Mouse (Mus musculus): ENCODE results near the gene Mmadhc. TPM values are rescaled to one million over a fixed set of nuclear protein-coding genes. Genes with fewer than 3 reads are reported as not detected.

The Mmadhc gene
- polyA plus RNA-seq, 2 experiments: 108 to 167 TPM

- no peaks in the 10 kb centered on the region for H3K36me3 ChIP-seq (ENCODE audit: control insufficient read depth, insufficient read depth, low read length)
- H3K9me3 ChIP-seq (ENCODE audit: control insufficient read depth, low read length): no peaks in the 10 kb centered on the region
- TF ChIP-seq POLR2A (IDR thresholded peaks at IDR 0.05; ENCODE audit: borderline replicate concordance, extremely low read depth, insufficient read depth, insufficient read length): no peak
- no peaks in the 10 kb centered on the region for H3K27me3 ChIP-seq (ENCODE audit: control insufficient read depth, insufficient read depth, low read length)
- H3K9ac ChIP-seq (ENCODE audit: low read depth, low read length, severe bottlenecking): no peak overlapping the region
- H3K4me1 ChIP-seq (ENCODE audit: control insufficient read depth, insufficient read depth, low read length): peaks cover 6% of the 10 kb centered on the region
- no peak overlapping the region for H3K4me2 ChIP-seq (replicated peaks; ENCODE audit: low read depth, low read length, severe bottlenecking)
- DNase-seq (ENCODE audit: low spot score) (no peak), ATAC-seq (ENCODE audit: low FRiP score, low read depth) (no peak)
- no peak overlapping the region for H3K27ac ChIP-seq (replicated peaks; ENCODE audit: low read depth, low read length)
- 23% methylated on average over 4 of the region's 4 CpGs for WGBS
- H3K4me3 ChIP-seq (replicated peaks; ENCODE audit: low read length): no peak overlapping the region
These were observed 31.6 kb upstream of the Mmadhc start for GRCm38 (mm10) chr2:50328181-50328580.

- no peaks in the 10 kb centered on the region for H3K9me3 ChIP-seq (ENCODE audit: control insufficient read depth, low read length)
These were observed 28.2 kb upstream of the Mmadhc start for GRCm38 (mm10) chr2:50324799-50325198.

GRCm38 (mm10) chr2:50306663-50307320 is 10.2 kb upstream of the Mmadhc start:
- TF ChIP-seq POLR2A (IDR thresholded peaks at IDR 0.05; ENCODE audit: borderline replicate concordance, extremely low read depth, insufficient read depth, insufficient read length): no peak
- Histone ChIP-seq H3K27ac (replicated peaks; ENCODE audit: low read depth, low read length) (no peak overlapping the region), H3K9me3 (ENCODE audit: control insufficient read depth, low read length) (no peaks in the 10 kb centered on the region), H3K4me3 (replicated peaks; ENCODE audit: low read length) (0 out of 2 replicates have a peak overlapping the region, but pooled peaks have one; percentile 4), H3K4me2 (replicated peaks; ENCODE audit: low read depth, low read length, severe bottlenecking) (peak overlapping the region; percentile 19; the same call in 1 of the 2 replicates), H3K27me3 (ENCODE audit: control insufficient read depth, insufficient read depth, low read length) (no peaks in the 10 kb centered on the region), H3K4me1 (ENCODE audit: control insufficient read depth, insufficient read depth, low read length) (peaks cover 7% of the 10 kb centered on the region), H3K9ac (ENCODE audit: low read depth, low read length, severe bottlenecking) (no peak overlapping the region), H3K36me3 (ENCODE audit: control insufficient read depth, insufficient read depth, low read length) (no peaks in the 10 kb centered on the region)
- DNase-seq (ENCODE audit: low spot score) (peak; percentile 89), ATAC-seq (ENCODE audit: low FRiP score, low read depth) (peak; percentile 79)
- WGBS: 27% methylated on average over 9 of the region's 9 CpGs

More at GRCm38 (mm10) chr2:50324799-50325198, 28.2 kb upstream of the Mmadhc start:
- Histone ChIP-seq H3K4me1 (ENCODE audit: control insufficient read depth, insufficient read depth, low read length) (no peaks in the 10 kb centered on the region), H3K4me2 (replicated peaks; ENCODE audit: low read depth, low read length, severe bottlenecking) (no peak overlapping the region), H3K9ac (ENCODE audit: low read depth, low read length, severe bottlenecking) (no peak overlapping the region), H3K4me3 (replicated peaks; ENCODE audit: low read length) (no peak overlapping the region), H3K27ac (replicated peaks; ENCODE audit: low read depth, low read length) (no peak overlapping the region), H3K36me3 (ENCODE audit: control insufficient read depth, insufficient read depth, low read length) (no peaks in the 10 kb centered on the region), H3K27me3 (ENCODE audit: control insufficient read depth, insufficient read depth, low read length) (no peaks in the 10 kb centered on the region)
- 84% methylated on average over 7 of the region's 7 CpGs for WGBS
- ATAC-seq (ENCODE audit: low FRiP score, low read depth) (no peak), DNase-seq (ENCODE audit: low spot score) (no peak)
- no peak for TF ChIP-seq POLR2A (IDR thresholded peaks at IDR 0.05; ENCODE audit: borderline replicate concordance, extremely low read depth, insufficient read depth, insufficient read length)

- Histone ChIP-seq H3K4me3 (replicated peaks; ENCODE audit: low read length) (no peak overlapping the region), H3K27me3 (ENCODE audit: control insufficient read depth, insufficient read depth, low read length) (no peaks in the 10 kb centered on the region), H3K4me1 (ENCODE audit: control insufficient read depth, insufficient read depth, low read length) (peaks cover 13% of the 10 kb centered on the region), H3K4me2 (replicated peaks; ENCODE audit: low read depth, low read length, severe bottlenecking) (no peak overlapping the region), H3K9me3 (ENCODE audit: control insufficient read depth, low read length) (no peaks in the 10 kb centered on the region), H3K27ac (replicated peaks; ENCODE audit: low read depth, low read length) (no peak overlapping the region), H3K9ac (ENCODE audit: low read depth, low read length, severe bottlenecking) (no peak overlapping the region), H3K36me3 (ENCODE audit: control insufficient read depth, insufficient read depth, low read length) (no peaks in the 10 kb centered on the region)
- DNase-seq (ENCODE audit: low spot score): peak; percentile 42
- no peak for ATAC-seq (ENCODE audit: low FRiP score, low read depth)
- 40% methylated on average over 1 of the region's 1 CpGs for WGBS
- TF ChIP-seq POLR2A (IDR thresholded peaks at IDR 0.05; ENCODE audit: borderline replicate concordance, extremely low read depth, insufficient read depth, insufficient read length): no peak
These were observed 8.4 kb upstream of the Mmadhc start for GRCm38 (mm10) chr2:50304824-50305577.

DNA sequence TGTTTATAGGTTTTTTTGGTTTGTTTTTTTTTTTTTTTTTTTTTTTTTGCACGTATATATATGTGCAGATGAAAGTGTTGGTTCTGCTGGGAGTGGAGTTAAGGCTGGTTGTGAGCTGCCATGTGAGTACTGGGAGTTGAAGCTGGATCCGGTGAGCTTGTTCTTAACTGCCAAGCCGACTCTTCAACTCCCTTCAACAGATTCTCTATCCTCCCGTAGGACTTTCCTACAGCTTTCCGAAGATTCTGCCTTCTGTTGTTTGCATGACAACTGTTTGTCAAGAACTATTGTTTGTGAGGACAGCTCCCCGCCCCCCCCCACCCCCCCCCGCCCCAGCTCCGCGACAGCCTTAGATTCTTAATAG is 368 bp upstream of the Mmadhc start:
- ATAC-seq (ENCODE audit: low FRiP score, low read depth) (0 out of 2 replicates have a peak, but pooled peaks have one; percentile 21), DNase-seq (ENCODE audit: low spot score) (peak; percentile 21)
- Histone ChIP-seq H3K27me3 (ENCODE audit: control insufficient read depth, insufficient read depth, low read length) (no peaks in the 10 kb centered on the region), H3K9ac (ENCODE audit: low read depth, low read length, severe bottlenecking) (peak overlapping the region; percentile 34; the same call in 1 of the 2 replicates), H3K4me2 (replicated peaks; ENCODE audit: low read depth, low read length, severe bottlenecking) (peak overlapping the region; percentile 69), H3K27ac (replicated peaks; ENCODE audit: low read depth, low read length) (no peak overlapping the region), H3K4me3 (replicated peaks; ENCODE audit: low read length) (peak overlapping the region; percentile 87), H3K9me3 (ENCODE audit: control insufficient read depth, low read length) (no peaks in the 10 kb centered on the region), H3K36me3 (ENCODE audit: control insufficient read depth, insufficient read depth, low read length) (0 out of 2 replicates have a peak, but pooled peaks cover 7% of the 10 kb centered on the region), H3K4me1 (ENCODE audit: control insufficient read depth, insufficient read depth, low read length) (peaks cover 23% of the 10 kb centered on the region)
- under 1% methylated on average over 9 of the region's 9 CpGs for WGBS
- TF ChIP-seq POLR2A (IDR thresholded peaks at IDR 0.05; ENCODE audit: borderline replicate concordance, extremely low read depth, insufficient read depth, insufficient read length): no peak

All from limb, embryonic 14.5 days (tissue).